Mouse (Mus musculus) cortical plate, adult 2 months (tissue): ENCODE measurements around the gene Fam53a. TPM values are rescaled to one million over a fixed set of nuclear protein-coding genes. Genes with fewer than 3 reads are reported as not detected.

ENCODE experiments used
- H3K27ac ChIP-seq: fragments of 200-500 bp; 2 replicates; pipeline ENCODE4 v1.5.1; 2012; ENCODE audit warnings: low read length, control low read depth, inconsistent platforms; ENCODE audit not compliant: insufficient read depth
- H3K4me1 ChIP-seq: fragments of 200-500 bp; 2 replicates; pipeline ENCODE4 v1.6.1; 2011; ENCODE audit warnings: low read length; ENCODE audit not compliant: control insufficient read depth, insufficient read depth
- H3K4me3 ChIP-seq: fragments of 200-500 bp; 2 replicates; pipeline ENCODE4 v1.5.1; 2011; ENCODE audit warnings: mild to moderate bottlenecking, low read length, control low read depth; ENCODE audit not compliant: insufficient read depth
- CTCF ChIP-seq: fragments of 200-500 bp; IDR thresholded peaks from 2 replicates; pipeline ENCODE4 v1.5.1; 2011; ENCODE audit warnings: mild to moderate bottlenecking, control low read depth, low read length; ENCODE audit not compliant: insufficient read depth; ENCODE audit errors: extremely low read depth
- POLR2A ChIP-seq: fragments of 200-500 bp; IDR thresholded peaks from 2 replicates; pipeline ENCODE4 v1.6.1; 2011; ENCODE audit warnings: mild to moderate bottlenecking, low read length, control low read depth; ENCODE audit not compliant: insufficient read depth; ENCODE audit errors: extremely low read depth
- polyA plus RNA-seq: library from polyadenylated mRNA; depleted of rRNA; stranded (reverse); fragments of >200 nt; gene quantifications from 2 replicates; pipeline ENCODE4 v1.2.3, GENCODE M21; 2012

Gene Fam53a
- polyA plus RNA-seq, 1 experiment, result 19.1 TPM

GRCm38 (mm10) chr5:33635361-33635760 is 5.9 kb upstream of the Fam53a start:
- no peaks in the 10 kb centered on the region for H3K4me1 ChIP-seq
- no peak for TF ChIP-seq CTCF
- no peak for TF ChIP-seq POLR2A
- H3K4me3 ChIP-seq, result no peak overlapping the region
- H3K27ac ChIP-seq, result no peak overlapping the region

DNA sequence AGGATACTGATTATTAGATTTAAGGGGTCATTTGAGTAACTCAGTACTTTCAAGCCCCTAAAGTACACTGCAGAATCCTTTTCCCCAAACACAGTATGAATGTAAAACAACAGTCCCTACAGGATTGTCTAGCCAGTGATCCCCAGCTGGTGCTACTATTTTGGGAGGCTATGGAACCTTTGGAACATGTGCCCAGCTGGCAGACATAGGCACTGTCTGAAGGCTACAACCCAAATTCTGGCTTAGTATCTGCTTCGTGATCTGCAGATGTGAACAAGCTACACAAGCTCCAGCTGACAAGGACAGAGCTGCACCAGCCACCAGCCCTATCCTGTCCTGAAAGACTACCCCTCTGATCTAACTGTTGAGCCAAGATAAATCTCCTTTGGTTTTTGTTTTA is 3.1 kb upstream of the Fam53a start:
- Histone ChIP-seq H3K27ac (no peak overlapping the region), H3K4me3 (no peak overlapping the region), H3K4me1 (peaks cover 7% of the 10 kb centered on the region; the same call in 1 of the 2 replicates)
- TF ChIP-seq CTCF (no peak), POLR2A (no peak)

GRCm38 (mm10) chr5:33630615-33631014 is 1.2 kb upstream of the Fam53a start:
- H3K4me3 ChIP-seq, result peak overlapping the region; percentile 70; the same call in 1 of the 2 replicates
- peaks cover 7% of the 10 kb centered on the region; the same call in 1 of the 2 replicates for H3K4me1 ChIP-seq
- TF ChIP-seq POLR2A (no peak), CTCF (no peak)
- no peak overlapping the region for H3K27ac ChIP-seq

DNA sequence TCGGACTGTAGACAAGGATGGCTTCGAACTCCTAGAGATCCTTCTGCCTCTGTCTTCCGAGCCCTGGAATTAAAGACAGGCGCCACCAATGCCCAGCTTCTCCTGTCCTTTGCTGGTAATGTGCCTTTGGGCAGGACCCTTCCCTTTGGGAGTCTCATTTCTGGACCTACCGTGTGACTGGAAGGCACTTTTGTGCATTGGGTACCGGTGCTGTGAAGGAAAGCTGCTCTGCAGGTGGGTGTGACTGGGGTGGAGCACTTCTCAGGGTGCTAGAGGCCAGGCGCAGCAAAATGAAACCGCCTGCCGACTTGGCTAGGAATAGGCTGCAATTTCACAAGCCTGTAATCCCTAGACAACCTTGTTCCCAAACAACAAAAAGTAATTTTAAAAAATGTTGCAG is 626 bp upstream of the Fam53a start:
- H3K4me3 ChIP-seq, result peak overlapping the region; percentile 70
- H3K27ac ChIP-seq, result no peak overlapping the region
- H3K4me1 ChIP-seq, result peaks cover 7% of the 10 kb centered on the region; the same call in 1 of the 2 replicates
- no peak for TF ChIP-seq CTCF
- TF ChIP-seq POLR2A, result no peak

DNA sequence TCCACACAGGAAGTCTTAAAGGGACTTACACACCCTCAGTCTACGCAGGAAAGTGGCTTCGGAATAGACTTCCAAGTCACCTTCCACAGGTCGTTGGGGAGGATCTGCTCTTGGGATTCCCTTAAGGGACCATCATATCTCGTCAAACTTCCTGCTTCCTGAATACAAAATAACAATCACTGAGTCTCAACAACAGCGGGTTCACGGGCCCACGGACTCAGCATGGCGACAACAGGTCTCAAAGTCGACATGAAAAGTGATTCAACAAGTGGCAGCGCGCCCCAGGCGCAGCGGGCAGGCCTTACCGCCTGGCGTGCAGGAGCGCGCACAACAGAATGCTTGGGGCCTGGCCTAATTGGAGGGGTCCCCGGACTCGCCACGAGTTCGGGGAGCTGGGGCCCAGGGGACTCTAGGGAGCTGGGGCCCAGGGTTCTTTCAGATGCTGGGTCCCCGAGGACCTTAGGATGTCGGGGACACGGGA is 575 bp downstream of the Fam53a start:
- Histone ChIP-seq H3K27ac (peak overlapping the region; percentile 73), H3K4me1 (peaks cover 7% of the 10 kb centered on the region; the same call in 1 of the 2 replicates), H3K4me3 (peak overlapping the region; percentile 70)
- no peak for TF ChIP-seq POLR2A
- TF ChIP-seq CTCF, result no peak

- Histone ChIP-seq H3K27ac (no peak overlapping the region), H3K4me1 (peaks cover 7% of the 10 kb centered on the region; the same call in 1 of the 2 replicates), H3K4me3 (peak overlapping the region; percentile 70; the same call in 1 of the 2 replicates)
Observed at GRCm38 (mm10) chr5:33627968-33628367, 1.5 kb downstream of the Fam53a start.

DNA sequence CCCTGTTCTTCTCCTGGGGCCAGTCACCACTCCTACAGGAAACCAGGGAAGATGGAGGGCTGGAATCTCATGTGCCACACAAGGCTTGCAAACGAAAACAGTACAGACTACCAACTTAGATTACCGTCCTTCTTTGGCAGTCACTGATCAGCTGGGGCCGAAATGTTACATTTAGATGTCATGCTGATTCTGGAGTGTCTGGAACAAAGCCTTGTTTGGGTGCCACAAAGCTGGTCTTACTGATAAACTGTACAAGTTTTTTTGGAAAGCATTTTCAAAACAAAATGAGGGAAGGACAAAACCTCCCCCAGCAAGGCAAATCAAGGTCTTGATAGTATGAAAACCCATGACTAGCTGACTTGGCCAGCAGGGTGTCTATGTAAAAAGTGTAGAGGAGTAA is 5.7 kb downstream of the Fam53a start:
- TF ChIP-seq CTCF (no peak), POLR2A (no peak)
- H3K4me3 ChIP-seq, result no peak overlapping the region
- no peak overlapping the region for H3K27ac ChIP-seq
- H3K4me1 ChIP-seq, result peaks cover 7% of the 10 kb centered on the region; the same call in 1 of the 2 replicates

More at GRCm38 (mm10) chr5:33627968-33628367, 1.5 kb downstream of the Fam53a start:
- TF ChIP-seq POLR2A, result no peak
- TF ChIP-seq CTCF, result no peak

- H3K27ac ChIP-seq, result no peak overlapping the region
- no peak for TF ChIP-seq CTCF
- H3K4me3 ChIP-seq, result no peak overlapping the region
- H3K4me1 ChIP-seq, result 0 out of 2 replicates have a peak, but pooled peaks cover under 1% of the 10 kb centered on the region
Observed at GRCm38 (mm10) chr5:33622671-33623070, 6.8 kb downstream of the Fam53a start.

- Histone ChIP-seq H3K27ac (no peak overlapping the region), H3K4me3 (no peak overlapping the region), H3K4me1 (no peaks in the 10 kb centered on the region)
- TF ChIP-seq CTCF, result no peak
- no peak for TF ChIP-seq POLR2A
Observed at GRCm38 (mm10) chr5:33614391-33614790, 15.0 kb downstream of the Fam53a start.

- Histone ChIP-seq H3K27ac (no peak overlapping the region), H3K4me1 (no peaks in the 10 kb centered on the region), H3K4me3 (no peak overlapping the region)
- no peak for TF ChIP-seq CTCF
- TF ChIP-seq POLR2A, result no peak
Observed at GRCm38 (mm10) chr5:33611795-33612194, 17.6 kb downstream of the Fam53a start.
